Mouse (Mus musculus) cerebellum, adult 2 months (tissue): ENCODE data around the gene Sema4f. TPM values are rescaled to one million over a fixed set of nuclear protein-coding genes. Genes with fewer than 3 reads are reported as not detected.
A peak's percentile ranks its signal among the peaks of the same experiment; 100 is the strongest.

ENCODE experiments used
- DNase-seq, 2 experiments: peaks; one replicate each; pipeline ENCODE4 v3.0.0; 2021
- H3K27ac ChIP-seq: fragments of 200-500 bp; 2 replicates; pipeline ENCODE4 v1.5.1; 2012; ENCODE audit warnings: low read length, control low read depth, inconsistent platforms; ENCODE audit not compliant: insufficient read depth
- H3K27me3 ChIP-seq: fragments of 200-500 bp; 2 replicates; pipeline ENCODE4 v1.6.1; 2012; ENCODE audit warnings: inconsistent platforms, mild to moderate bottlenecking, low read length, moderate library complexity; ENCODE audit not compliant: control insufficient read depth, insufficient read depth
- H3K4me1 ChIP-seq: fragments of 200-500 bp; 2 replicates; pipeline ENCODE4 v1.6.1; 2011; ENCODE audit warnings: low read length; ENCODE audit not compliant: control insufficient read depth, insufficient read depth
- H3K4me3 ChIP-seq: fragments of 200-500 bp; replicated peaks from 2 replicates; pipeline ENCODE3; 2011; ENCODE audit warnings: mild to moderate bottlenecking, low read depth, low read length, control low read depth; ENCODE audit not compliant: insufficient read depth
- CTCF ChIP-seq: fragments of 200-500 bp; IDR thresholded peaks from 2 replicates; pipeline ENCODE4 v1.5.1; 2011; ENCODE audit warnings: low read depth, mild to moderate bottlenecking, control low read depth, low read length, moderate library complexity, borderline replicate concordance; ENCODE audit not compliant: insufficient read depth
- POLR2A ChIP-seq: fragments of 200-500 bp; IDR thresholded peaks from 2 replicates; pipeline ENCODE4 v1.6.1; 2011; ENCODE audit warnings: low read length, control low read depth, borderline replicate concordance; ENCODE audit not compliant: insufficient read depth
- WGBS: fragments of 180-500 bp; shearing (Covaris S2); methylation state at CpG from one replicate; pipeline ENCODE4 v1.1.7; 2018; 5-methylcytosine and 5-hydroxymethylcytosine counted together
- polyA plus RNA-seq: library from polyadenylated mRNA; depleted of rRNA; stranded (reverse); fragments of >200 nt; gene quantifications from 2 replicates; pipeline ENCODE4 v1.2.3, GENCODE M21; 2012; rRNA removed

The Sema4f gene
- polyA plus RNA-seq, 1 experiment, result 44.7 TPM

GRCm38 (mm10) chr6:82880807-82881206 lies 58.8 kb downstream of the Sema4f start:
- H3K4me3 ChIP-seq, result no peak overlapping the region
- TF ChIP-seq POLR2A (no peak), CTCF (peak; percentile 9; the same call in 1 of the 2 replicates)
- DNase-seq, result no peak
- no peaks in the 10 kb centered on the region for H3K27me3 ChIP-seq
- no peaks in the 10 kb centered on the region for H3K4me1 ChIP-seq
- H3K27ac ChIP-seq, result no peak overlapping the region
- WGBS, result 86% methylated on average over 3 of the region's 3 CpGs

GRCm38 (mm10) chr6:82879463-82880089 lies 60.0 kb downstream of the Sema4f start:
- no peak for TF ChIP-seq POLR2A
- H3K4me3 ChIP-seq, result no peak overlapping the region
- no peaks in the 10 kb centered on the region for H3K27me3 ChIP-seq
- no peak for DNase-seq
- H3K4me1 ChIP-seq, result no peaks in the 10 kb centered on the region
- WGBS, result 71% methylated on average over 11 of the region's 11 CpGs
- H3K27ac ChIP-seq, result no peak overlapping the region

DNA sequence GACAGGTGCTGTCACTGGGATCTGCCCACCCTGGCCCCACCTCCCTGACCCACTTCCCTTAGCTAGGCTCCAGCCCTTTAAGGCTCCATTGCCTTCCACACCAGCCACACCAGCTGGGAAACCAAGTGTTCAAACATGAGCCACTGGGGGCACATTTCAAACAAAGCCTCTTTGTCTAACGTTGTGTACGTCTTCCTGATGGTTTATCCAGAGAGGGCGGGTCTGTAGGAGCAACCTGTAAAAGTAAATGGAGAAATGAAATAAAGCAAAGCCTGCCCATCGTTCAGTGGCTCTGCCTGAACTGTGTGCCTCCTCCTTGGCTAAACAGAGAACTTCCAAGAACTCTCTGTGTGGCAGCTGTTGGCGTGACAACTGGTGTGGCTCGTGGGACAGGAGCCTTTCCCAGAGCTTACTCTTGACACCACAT lies 64.0 kb downstream of the Sema4f start:
- TF ChIP-seq CTCF (no peak), POLR2A (no peak)
- Histone ChIP-seq H3K27ac (no peak overlapping the region), H3K4me1 (no peaks in the 10 kb centered on the region), H3K4me3 (no peak overlapping the region), H3K27me3 (no peaks in the 10 kb centered on the region)
- WGBS, result 39% methylated on average over 6 of the region's 6 CpGs
- no peak for DNase-seq

DNA sequence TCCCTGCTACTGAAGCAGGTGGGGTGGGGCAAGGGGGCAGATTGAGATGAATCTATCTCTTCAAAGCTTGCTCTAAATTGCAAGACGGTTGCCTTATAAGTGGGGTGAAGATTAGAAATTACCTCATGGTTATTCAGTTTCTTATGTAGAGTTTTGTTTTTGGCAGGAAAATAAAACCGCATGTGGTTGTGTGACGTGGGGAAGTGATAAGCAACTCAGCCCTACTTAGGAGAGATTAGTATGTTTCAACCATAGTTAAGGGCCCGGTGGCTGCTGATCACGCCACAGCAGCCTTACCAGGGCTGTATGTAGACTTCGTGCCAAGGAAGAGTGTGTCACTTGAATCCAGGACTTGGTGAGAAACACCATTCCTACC lies 67.2 kb downstream of the Sema4f start:
- TF ChIP-seq POLR2A, result no peak
- no peak for TF ChIP-seq CTCF
- 87% methylated on average over 6 of the region's 6 CpGs for WGBS
- Histone ChIP-seq H3K27me3 (no peaks in the 10 kb centered on the region), H3K4me1 (no peaks in the 10 kb centered on the region), H3K4me3 (no peak overlapping the region), H3K27ac (no peak overlapping the region)
- no peak for DNase-seq

DNA sequence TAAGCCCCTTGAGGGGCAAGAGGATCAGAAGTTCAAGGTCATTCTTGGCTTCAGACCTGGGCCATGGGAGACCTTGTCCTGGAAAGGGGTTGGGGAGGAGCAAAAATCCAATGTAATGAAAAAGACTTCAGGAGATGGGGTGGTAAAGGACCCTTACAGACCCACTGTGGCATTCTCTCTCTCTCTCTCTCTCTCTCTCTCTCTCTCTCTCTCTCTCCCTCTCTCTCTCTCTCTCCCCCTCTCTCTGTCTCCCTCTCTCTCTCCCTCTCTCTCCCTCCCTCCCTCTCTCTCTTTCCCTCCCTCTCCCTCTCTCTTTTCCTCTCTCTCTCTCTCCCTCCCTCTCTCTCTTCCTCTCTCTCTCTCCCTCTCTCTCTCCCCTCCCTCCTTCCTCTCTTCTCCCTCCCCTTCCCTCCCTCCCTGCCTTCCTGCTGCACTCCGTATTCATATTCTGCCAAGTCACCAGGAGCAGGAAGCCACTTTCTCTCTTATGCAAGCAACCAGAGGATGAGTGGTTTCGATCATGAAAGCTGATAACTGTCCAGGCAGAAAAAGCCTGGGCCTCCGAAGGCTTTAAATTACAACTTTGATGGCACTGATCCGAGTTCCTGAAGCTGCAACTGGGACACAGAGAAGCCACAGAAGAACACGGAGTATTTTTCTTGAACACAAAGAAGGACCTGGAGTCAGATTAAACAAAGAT lies 67.8 kb downstream of the Sema4f start:
- 19% methylated on average over 5 of the region's 5 CpGs for WGBS
- TF ChIP-seq CTCF (no peak), POLR2A (no peak)
- Histone ChIP-seq H3K4me3 (no peak overlapping the region), H3K4me1 (no peaks in the 10 kb centered on the region), H3K27me3 (no peaks in the 10 kb centered on the region), H3K27ac (no peak overlapping the region)
- DNase-seq, result no peak

GRCm38 (mm10) chr6:82868476-82868875 lies 71.1 kb downstream of the Sema4f start:
- H3K4me3 ChIP-seq, result no peak overlapping the region
- H3K4me1 ChIP-seq, result no peaks in the 10 kb centered on the region
- no peak for TF ChIP-seq POLR2A
- TF ChIP-seq CTCF, result no peak
- no peaks in the 10 kb centered on the region for H3K27me3 ChIP-seq
- DNase-seq, result no peak
- 79% methylated on average over 5 of the region's 5 CpGs for WGBS
- no peak overlapping the region for H3K27ac ChIP-seq

- no peak for TF ChIP-seq POLR2A
- TF ChIP-seq CTCF, result no peak
- H3K4me1 ChIP-seq, result no peaks in the 10 kb centered on the region
- no peak overlapping the region for H3K27ac ChIP-seq
- H3K4me3 ChIP-seq, result no peak overlapping the region
- WGBS, result 81% methylated on average over 8 of the region's 8 CpGs
- no peak for DNase-seq
- H3K27me3 ChIP-seq, result no peaks in the 10 kb centered on the region
Measured at GRCm38 (mm10) chr6:82863380-82863874, 76.1 kb downstream of the Sema4f start.

GRCm38 (mm10) chr6:82862475-82862874 lies 77.1 kb downstream of the Sema4f start:
- TF ChIP-seq CTCF (no peak), POLR2A (no peak)
- 66% methylated on average over 7 of the region's 7 CpGs for WGBS

GRCm38 (mm10) chr6:82862042-82862441 lies 77.5 kb downstream of the Sema4f start:
- Histone ChIP-seq H3K4me3 (no peak overlapping the region), H3K4me1 (no peaks in the 10 kb centered on the region), H3K27ac (no peak overlapping the region), H3K27me3 (no peaks in the 10 kb centered on the region)
- WGBS, result 71% methylated on average over 3 of the region's 3 CpGs
- TF ChIP-seq CTCF (no peak), POLR2A (no peak)
- no peak for DNase-seq

More at GRCm38 (mm10) chr6:82862475-82862874, 77.1 kb downstream of the Sema4f start:
- H3K4me1 ChIP-seq, result no peaks in the 10 kb centered on the region
- H3K27me3 ChIP-seq, result no peaks in the 10 kb centered on the region
- H3K27ac ChIP-seq, result no peak overlapping the region
- no peak overlapping the region for H3K4me3 ChIP-seq
- DNase-seq, result no peak

Other genes starting within 250 kb of the Sema4f start
- gene Pole4, start 234.4 kb downstream of the Sema4f start, polyA plus RNA-seq, result 30.1 TPM in 2 replicates
- 6.3 and 6.4 TPM in 2 replicates for gene Hk2, start 165.3 kb downstream of the Sema4f start, polyA plus RNA-seq
- gene M1ap, start 7.1 kb upstream of the Sema4f start, polyA plus RNA-seq, result 0.11 and 0.21 TPM in 2 replicates
- gene Dok1, start 93.7 kb upstream of the Sema4f start, polyA plus RNA-seq, result 1.7 and 2.1 TPM in 2 replicates
- gene Loxl3, start 94.4 kb upstream of the Sema4f start, polyA plus RNA-seq, result 3.5 and 3.8 TPM in 2 replicates
- 271 and 276 TPM in 2 replicates for gene Aup1, start 114.8 kb upstream of the Sema4f start, polyA plus RNA-seq
- 57.6 and 58.2 TPM in 2 replicates for gene Htra2, start 115.5 kb upstream of the Sema4f start, polyA plus RNA-seq
- gene Dqx1, start 118.1 kb upstream of the Sema4f start, polyA plus RNA-seq, result 0.92 and 0.93 TPM in 2 replicates
- not detected in 2 replicates for gene Tlx2, start 130.5 kb upstream of the Sema4f start, polyA plus RNA-seq
- gene Pcgf1, start 138.1 kb upstream of the Sema4f start, polyA plus RNA-seq, result 57.5 and 61.6 TPM in 2 replicates
- gene Lbx2, start 146.6 kb upstream of the Sema4f start, polyA plus RNA-seq, result 0.28 TPM in 1 of 2 replicates, not detected in the other
- gene Ccdc142, start 161.8 kb upstream of the Sema4f start, polyA plus RNA-seq, result 9.1 and 12.4 TPM in 2 replicates
- 9.9 TPM in 2 replicates for gene Gm42688, start 161.8 kb upstream of the Sema4f start, polyA plus RNA-seq
- 109 and 114 TPM in 2 replicates for gene Mrpl53, start 169.3 kb upstream of the Sema4f start, polyA plus RNA-seq
- gene Mogs, start 175.7 kb upstream of the Sema4f start, polyA plus RNA-seq, result 31.7 and 33.5 TPM in 2 replicates
- gene Wbp1, start 181.8 kb upstream of the Sema4f start, polyA plus RNA-seq, result 88.2 and 93.1 TPM in 2 replicates
- 25.1 and 25.3 TPM in 2 replicates for gene Ino80b, start 185.7 kb upstream of the Sema4f start, polyA plus RNA-seq
- 88.8 and 97.2 TPM in 2 replicates for gene Rtkn, start 195.7 kb upstream of the Sema4f start, polyA plus RNA-seq
- gene Wdr54, start 216.6 kb upstream of the Sema4f start, polyA plus RNA-seq, result 22.7 and 29.1 TPM in 2 replicates
- 6.6 and 8.1 TPM in 2 replicates for gene 1700003E16Rik, start 216.6 kb upstream of the Sema4f start, polyA plus RNA-seq
- gene Dctn1, start 226.2 kb upstream of the Sema4f start, polyA plus RNA-seq, result 394 and 406 TPM in 2 replicates